Mouse (Mus musculus): Measurements from ENCODE around the gene Crtap. TPM values are rescaled to one million over a fixed set of nuclear protein-coding genes. Genes with fewer than 3 reads are reported as not detected.

Gene Crtap
- polyA plus RNA-seq, 1 experiment from 2014 or later: 19.3 TPM

GRCm38 (mm10) chr9:114326011-114326748, 64.3 kb downstream of the Crtap start:
- Histone ChIP-seq H3K4me2 (no peak overlapping the region), H3K36me3 (replicated peaks) (no peaks in the 10 kb centered on the region), H3K27me3 (no peaks in the 10 kb centered on the region), H3K4me1 (replicated peaks) (no peaks in the 10 kb centered on the region), H3K9me3 (replicated peaks) (no peaks in the 10 kb centered on the region), H3K9ac (no peak overlapping the region), H3K27ac (replicated peaks) (no peak overlapping the region), H3K4me3 (replicated peaks) (no peak overlapping the region)
- no peak for ATAC-seq (ENCODE audit: insufficient read depth)
- 33% methylated on average over 3 of the region's 3 CpGs for WGBS (ENCODE audit: insufficient replicate concordance)

Other genes with a start within 250 kb of the Crtap start
- gene Bcl2a1c, start 60.5 kb downstream of the Crtap start, polyA plus RNA-seq (2015; fragmentation: Nextera tagmentation; extraction: Ambion mirVana): not detected in 2 replicates
- 13.5 and 14.9 TPM in 2 replicates for gene Glb1, start 10.4 kb upstream of the Crtap start, polyA plus RNA-seq (2015; fragmentation: Nextera tagmentation; extraction: Ambion mirVana)
- 2.3 and 2.7 TPM in 2 replicates for gene Tmppe, start 10.4 kb upstream of the Crtap start, polyA plus RNA-seq (2015; fragmentation: Nextera tagmentation; extraction: Ambion mirVana)
- not detected in 2 replicates for gene Ccr4, start 114.2 kb upstream of the Crtap start, polyA plus RNA-seq (2015; fragmentation: Nextera tagmentation; extraction: Ambion mirVana)
- not detected in 2 replicates for gene C130032M10Rik, start 125.0 kb upstream of the Crtap start, polyA plus RNA-seq (2015; fragmentation: Nextera tagmentation; extraction: Ambion mirVana)
- gene Trim71, start 173.7 kb upstream of the Crtap start, polyA plus RNA-seq (2015; fragmentation: Nextera tagmentation; extraction: Ambion mirVana): 0.86 TPM in 2 replicates
- gene Cnot10, start 249.5 kb upstream of the Crtap start, polyA plus RNA-seq (2015; fragmentation: Nextera tagmentation; extraction: Ambion mirVana): 22.8 and 24.9 TPM in 2 replicates

Data from liver, embryonic 15.5 days (tissue).